Mouse (Mus musculus): ENCODE measurements around the gene Rere. TPM values are rescaled to one million over a fixed set of nuclear protein-coding genes. Genes with fewer than 3 reads are reported as not detected.
A peak's percentile ranks its signal among the peaks of the same experiment; 100 is the strongest.

Gene Rere
- polyA plus RNA-seq, 2 experiments: 4.8 to 5.1 TPM

DNA sequence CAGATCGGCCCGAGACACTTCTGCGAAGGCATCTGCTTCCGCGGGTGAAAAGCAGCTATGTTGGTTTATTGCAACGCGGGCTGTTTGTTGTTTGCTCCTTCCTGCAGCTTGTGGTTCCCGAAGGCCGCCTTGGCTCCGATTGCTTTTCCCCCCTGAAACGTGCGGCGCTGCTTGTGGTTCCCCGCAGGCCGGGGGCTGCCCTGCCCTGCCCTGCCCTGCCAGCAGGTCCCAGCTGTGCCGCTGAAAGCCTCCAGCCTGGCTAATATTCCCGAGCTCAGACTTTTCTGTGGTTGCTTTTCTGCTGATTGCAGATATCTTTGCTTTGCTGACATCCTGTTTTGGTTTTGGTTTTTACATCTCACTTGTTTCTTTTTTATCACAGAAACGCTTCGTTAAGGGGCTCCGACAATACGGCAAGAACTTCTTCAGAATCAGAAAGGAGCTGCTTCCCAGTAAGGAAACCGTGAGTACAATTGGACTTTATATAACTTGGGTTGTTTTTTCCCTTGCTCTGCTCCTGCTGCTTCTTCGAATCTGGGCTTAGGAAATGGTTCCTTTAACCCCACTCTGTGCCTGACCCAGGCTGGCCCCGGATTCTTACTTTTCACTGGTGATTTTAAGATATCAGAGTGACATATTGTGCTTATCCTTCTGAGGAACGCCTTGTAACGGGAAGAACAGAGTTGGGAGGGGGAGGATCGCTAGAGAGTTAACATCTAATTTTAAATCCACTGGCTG lies 288.6 kb downstream of the Rere start:
- ATAC-seq (ENCODE audit: insufficient read depth) (peak; percentile 57), DNase-seq (ENCODE audit: low read depth in 3 of 3, low spot score in 3 of 3) (no peak)
- peak; percentile 37; the same call in 1 of the 2 replicates for TF ChIP-seq CTCF (IDR thresholded peaks at IDR 0.05; ENCODE audit: low read depth)
- no peak for TF ChIP-seq EP300 (IDR thresholded peaks at IDR 0.05; ENCODE audit: low read depth)
- WGBS (ENCODE audit: insufficient replicate concordance): under 1% methylated on average over 27 of the region's 27 CpGs
- Histone ChIP-seq H3K4me3 (ENCODE audit: insufficient read depth in 1 of 2, low read depth in 2 of 2, low read length in 2 of 2) (peak overlapping the region; percentile 82 to 94), H3K9ac (replicated peaks) (peak overlapping the region; percentile 93), H3K36me3 (replicated peaks; ENCODE audit: control insufficient read depth, insufficient read depth, low read depth) (no peaks in the 10 kb centered on the region; the same call in 1 of the 2 replicates), H3K4me1 (replicated peaks; ENCODE audit: control insufficient read depth in 2 of 2, insufficient read depth in 2 of 2, low read length in 1 of 2) (peaks cover 12 to 28% of the 10 kb centered on the region in 2 experiments), H3K9me3 (ENCODE audit: control insufficient read depth, low read length) (no peaks in the 10 kb centered on the region), H3K4me2 (ENCODE audit: low read depth) (peak overlapping the region; percentile 93), H3K27ac (peak overlapping the region; percentile 60), H3K27me3 (ENCODE audit: control insufficient read depth, insufficient read depth, low read length) (no peaks in the 10 kb centered on the region)

DNA sequence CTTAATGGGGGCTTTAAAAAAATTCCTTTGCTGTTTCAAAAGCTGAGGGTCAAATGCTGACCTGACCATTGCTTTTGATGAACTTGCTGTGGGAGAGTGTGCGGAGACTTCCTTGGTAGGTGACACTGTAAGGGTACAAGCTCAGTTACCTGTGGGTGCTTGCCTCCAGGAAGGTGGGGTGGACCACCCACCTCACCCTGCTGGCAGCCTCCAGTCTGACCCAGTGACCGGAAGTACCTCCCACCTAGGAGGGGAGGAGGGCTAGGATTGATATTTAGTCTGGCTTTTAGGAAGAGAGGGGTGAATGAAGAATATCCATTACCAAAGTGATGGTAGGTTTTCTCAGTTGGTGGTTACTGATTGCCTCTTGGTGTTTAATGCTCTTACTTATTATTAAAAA lies 289.3 kb downstream of the Rere start:
- WGBS (ENCODE audit: insufficient replicate concordance): 47% methylated on average over 2 of the region's 2 CpGs
- no peak for DNase-seq (ENCODE audit: low read depth in 3 of 3, low spot score in 3 of 3)
- TF ChIP-seq EP300 (IDR thresholded peaks at IDR 0.05; ENCODE audit: low read depth): no peak
- TF ChIP-seq CTCF (IDR thresholded peaks at IDR 0.05; ENCODE audit: low read depth): no peak
- no peak overlapping the region for H3K27ac ChIP-seq
- peak overlapping the region; percentile 4 to 94; a peak in 2 of 4 replicates for H3K4me3 ChIP-seq (ENCODE audit: insufficient read depth in 1 of 2, low read depth in 2 of 2, low read length in 2 of 2)
- H3K4me2 ChIP-seq (ENCODE audit: low read depth): peak overlapping the region; percentile 93
- H3K4me1 ChIP-seq (replicated peaks; ENCODE audit: control insufficient read depth in 2 of 2, insufficient read depth in 2 of 2, low read length in 1 of 2): peaks cover 13 to 27% of the 10 kb centered on the region in 2 experiments
- no peaks in the 10 kb centered on the region for H3K27me3 ChIP-seq (ENCODE audit: control insufficient read depth, insufficient read depth, low read length)
- no peak for ATAC-seq (ENCODE audit: insufficient read depth)
- H3K9me3 ChIP-seq (ENCODE audit: control insufficient read depth, low read length): no peaks in the 10 kb centered on the region
- H3K9ac ChIP-seq (replicated peaks): no peak overlapping the region
- H3K36me3 ChIP-seq (replicated peaks; ENCODE audit: control insufficient read depth, insufficient read depth, low read depth): no peaks in the 10 kb centered on the region; the same call in 1 of the 2 replicates

DNA sequence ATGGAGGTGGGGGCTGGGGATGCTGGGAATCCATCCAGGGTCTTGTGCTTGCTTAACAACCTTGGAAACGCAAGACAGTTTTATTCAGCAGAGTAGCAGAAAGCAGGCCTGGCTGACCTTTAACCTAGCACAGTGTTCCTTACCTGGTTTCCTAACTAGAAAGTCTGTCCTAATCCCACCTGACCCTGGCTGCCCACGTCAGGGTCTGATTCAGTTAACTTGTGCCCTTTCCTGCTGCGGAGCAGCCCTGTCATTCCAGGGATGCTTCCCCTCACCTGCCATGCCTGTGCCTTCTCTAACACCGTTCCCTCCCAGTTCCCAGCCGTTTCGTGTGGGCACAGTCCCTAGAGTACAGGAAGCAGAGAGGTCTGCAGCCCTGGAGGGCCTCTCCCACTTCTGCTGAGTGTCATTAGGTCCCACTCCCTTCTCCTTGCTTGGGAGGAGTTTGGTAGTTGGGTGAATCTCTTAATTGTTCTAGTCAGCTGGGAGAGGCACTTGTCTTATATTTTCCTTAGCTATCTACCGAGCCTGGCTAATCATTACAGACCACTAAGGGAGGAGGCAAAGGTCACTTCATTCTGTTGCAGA lies 290.8 kb downstream of the Rere start:
- no peaks in the 10 kb centered on the region for H3K27me3 ChIP-seq (ENCODE audit: control insufficient read depth, insufficient read depth, low read length)
- peaks cover 19 to 27% of the 10 kb centered on the region in 2 experiments; a peak in 3 of 4 replicates for H3K4me1 ChIP-seq (replicated peaks; ENCODE audit: control insufficient read depth in 2 of 2, insufficient read depth in 2 of 2, low read length in 1 of 2)
- H3K4me2 ChIP-seq (ENCODE audit: low read depth): peak overlapping the region; percentile 34
- WGBS (ENCODE audit: insufficient replicate concordance): 57% methylated on average over 7 of the region's 7 CpGs
- no peak for ATAC-seq (ENCODE audit: insufficient read depth)
- H3K9me3 ChIP-seq (ENCODE audit: control insufficient read depth, low read length): no peaks in the 10 kb centered on the region
- TF ChIP-seq EP300 (IDR thresholded peaks at IDR 0.05; ENCODE audit: low read depth) (no peak), CTCF (IDR thresholded peaks at IDR 0.05; ENCODE audit: low read depth) (no peak)
- no peak overlapping the region for H3K9ac ChIP-seq (replicated peaks)
- no peaks in the 10 kb centered on the region; the same call in 1 of the 2 replicates for H3K36me3 ChIP-seq (replicated peaks; ENCODE audit: control insufficient read depth, insufficient read depth, low read depth)
- no peak overlapping the region for H3K27ac ChIP-seq
- no peak for DNase-seq (ENCODE audit: low read depth in 3 of 3, low spot score in 3 of 3)
- no peak overlapping the region for H3K4me3 ChIP-seq (ENCODE audit: insufficient read depth in 1 of 2, low read depth in 2 of 2, low read length in 2 of 2)

DNA sequence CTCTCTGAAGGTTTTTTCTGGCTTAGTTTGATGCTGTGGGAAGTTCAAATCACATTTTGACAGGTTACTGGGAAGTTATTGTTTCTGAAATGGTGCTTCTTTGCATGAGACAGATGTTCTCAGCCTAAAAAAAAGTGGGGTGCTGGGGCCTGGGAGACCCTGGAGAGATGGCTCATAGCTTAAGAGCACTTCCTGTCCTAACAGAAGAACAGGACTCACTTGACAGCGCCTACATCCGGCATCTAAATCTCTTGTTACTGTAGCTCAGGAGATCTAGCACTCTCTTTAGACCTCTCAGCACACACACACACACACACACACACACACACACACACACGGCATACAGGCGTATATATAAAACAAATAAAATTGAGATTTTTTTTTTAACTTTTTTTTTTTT lies 291.5 kb downstream of the Rere start:
- Histone ChIP-seq H3K27me3 (ENCODE audit: control insufficient read depth, insufficient read depth, low read length) (no peaks in the 10 kb centered on the region), H3K4me3 (ENCODE audit: insufficient read depth in 1 of 2, low read depth in 2 of 2, low read length in 2 of 2) (no peak overlapping the region), H3K9me3 (ENCODE audit: control insufficient read depth, low read length) (no peaks in the 10 kb centered on the region), H3K9ac (replicated peaks) (no peak overlapping the region), H3K27ac (no peak overlapping the region), H3K36me3 (replicated peaks; ENCODE audit: control insufficient read depth, insufficient read depth, low read depth) (no peaks in the 10 kb centered on the region; the same call in 1 of the 2 replicates), H3K4me1 (replicated peaks; ENCODE audit: control insufficient read depth in 2 of 2, insufficient read depth in 2 of 2, low read length in 1 of 2) (peaks cover 19 to 26% of the 10 kb centered on the region in 2 experiments; a peak in 3 of 4 replicates), H3K4me2 (ENCODE audit: low read depth) (peak overlapping the region; percentile 34; the same call in 1 of the 2 replicates)
- DNase-seq (ENCODE audit: low read depth in 3 of 3, low spot score in 3 of 3): no peak
- WGBS (ENCODE audit: insufficient replicate concordance): 79% methylated on average over 4 of the region's 4 CpGs
- ATAC-seq (ENCODE audit: insufficient read depth): no peak
- no peak for TF ChIP-seq EP300 (IDR thresholded peaks at IDR 0.05; ENCODE audit: low read depth)
- no peak for TF ChIP-seq CTCF (IDR thresholded peaks at IDR 0.05; ENCODE audit: low read depth)

Measured in liver, embryonic 14.5 days (tissue).